Mouse (Mus musculus) thymus, postnatal 0 days (tissue): ENCODE data around the gene Cwc22. TPM values are rescaled to one million over a fixed set of nuclear protein-coding genes. Genes with fewer than 3 reads are reported as not detected.

ENCODE experiments used
- DNase-seq: peaks from one replicate; pipeline ENCODE4 v3.0.0-alpha.2; 2015; ENCODE audit warnings: low spot score
- polyA plus RNA-seq: library from polyadenylated mRNA; unstranded; fragments of >200 nt; fragmentation: Nextera tagmentation; extraction: Ambion mirVana; gene quantifications from 2 replicates; pipeline ENCODE4 v1.2.1, GENCODE M21; 2015

Cwc22 gene
- polyA plus RNA-seq, 1 experiment from 2014 or later = 25.8 TPM

DNA sequence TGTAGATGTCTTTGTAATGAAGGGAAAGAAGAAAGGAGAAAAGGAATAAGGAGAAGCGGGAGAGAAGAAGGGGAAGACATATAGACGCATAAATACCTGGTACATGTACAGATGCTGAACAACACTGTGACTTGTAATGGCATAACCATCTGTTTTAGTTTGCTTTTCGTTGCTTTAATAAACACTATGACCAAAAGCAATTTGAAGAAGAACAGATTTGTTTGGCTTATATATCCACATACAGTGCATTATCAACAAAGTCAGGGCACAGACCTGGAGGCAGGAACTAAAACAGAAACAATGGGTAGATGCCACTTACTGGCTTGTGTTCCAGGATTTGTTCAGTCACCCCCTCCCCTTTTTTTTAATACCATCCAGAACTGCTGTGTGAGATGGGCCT is 24.4 kb upstream of the Cwc22 start:
- DNase-seq = no peak

DNA sequence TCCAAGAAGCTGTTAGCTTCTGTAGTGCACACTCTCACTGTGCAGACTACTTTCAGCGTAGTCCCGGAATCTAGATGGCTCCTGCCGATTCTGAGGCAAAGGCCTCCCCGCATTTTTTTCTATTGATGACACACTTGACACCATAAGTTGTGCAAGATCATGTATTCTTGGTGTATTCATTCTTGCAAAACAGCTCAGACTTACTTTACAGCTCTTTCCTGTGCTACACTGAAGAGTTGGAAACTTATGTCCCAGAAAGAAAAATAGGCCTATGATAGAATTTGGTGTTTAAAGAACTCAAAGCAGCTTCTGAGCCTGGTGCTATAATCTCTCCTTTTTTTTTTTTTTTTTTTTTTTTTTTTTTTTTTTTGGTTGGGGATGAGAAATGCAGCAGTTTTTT is 23.8 kb upstream of the Cwc22 start:
- DNase-seq = no peak

DNA sequence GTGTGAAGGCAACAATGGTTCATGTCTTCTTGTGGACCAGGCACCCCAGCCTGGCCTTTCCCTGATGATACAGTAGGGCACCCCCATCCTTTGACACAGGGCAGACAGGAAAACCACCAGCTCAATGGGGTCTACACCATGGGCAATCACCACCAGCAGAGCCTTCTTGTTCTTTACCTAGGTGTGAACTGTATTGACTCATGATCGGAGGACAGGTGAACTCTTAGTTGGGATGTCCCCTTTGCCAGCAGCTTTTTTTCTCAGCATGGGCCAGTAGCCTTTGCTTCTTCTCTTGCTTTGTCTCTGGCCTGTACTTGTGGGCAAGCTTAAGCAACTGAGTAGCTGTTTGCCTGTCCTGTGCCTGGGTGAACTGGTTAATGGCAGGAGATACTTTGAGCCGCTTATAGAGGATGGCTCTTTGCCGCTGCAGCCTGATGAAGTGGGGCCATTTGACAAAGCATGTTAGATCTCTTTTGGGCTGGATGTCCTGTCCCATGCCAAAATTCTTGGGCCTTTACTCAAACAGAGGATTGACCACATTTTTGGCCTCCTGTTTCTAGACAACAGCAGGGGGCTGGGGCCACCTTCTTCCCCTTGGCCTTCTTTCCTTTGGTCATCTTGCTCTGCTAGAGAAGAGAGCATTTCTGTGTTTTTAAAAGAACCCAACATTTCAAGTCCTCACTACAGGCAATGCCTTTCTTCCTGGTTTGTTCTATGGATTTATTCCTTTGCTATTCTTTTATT is 16.4 kb upstream of the Cwc22 start:
- no peak for DNase-seq

DNA sequence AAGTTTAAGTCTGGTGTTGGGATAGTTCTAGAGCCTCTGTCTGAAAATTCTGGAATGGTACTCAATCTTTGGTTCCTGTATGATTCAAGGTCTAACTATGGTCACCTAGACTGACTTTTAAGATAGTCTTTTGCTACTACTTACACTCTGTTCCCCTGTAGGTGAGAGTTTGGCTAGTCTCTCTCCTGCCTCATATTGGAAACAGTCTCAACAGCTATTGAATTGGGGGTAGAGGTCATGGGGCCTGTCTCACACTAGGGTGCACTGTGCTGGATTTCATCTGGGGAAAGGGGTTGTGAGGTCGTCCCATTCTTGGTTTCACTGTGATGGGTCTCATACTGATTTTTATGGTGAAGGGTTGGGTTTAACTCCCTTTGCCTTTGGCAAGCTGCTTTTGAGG is 15.1 kb upstream of the Cwc22 start:
- DNase-seq = no peak

DNA sequence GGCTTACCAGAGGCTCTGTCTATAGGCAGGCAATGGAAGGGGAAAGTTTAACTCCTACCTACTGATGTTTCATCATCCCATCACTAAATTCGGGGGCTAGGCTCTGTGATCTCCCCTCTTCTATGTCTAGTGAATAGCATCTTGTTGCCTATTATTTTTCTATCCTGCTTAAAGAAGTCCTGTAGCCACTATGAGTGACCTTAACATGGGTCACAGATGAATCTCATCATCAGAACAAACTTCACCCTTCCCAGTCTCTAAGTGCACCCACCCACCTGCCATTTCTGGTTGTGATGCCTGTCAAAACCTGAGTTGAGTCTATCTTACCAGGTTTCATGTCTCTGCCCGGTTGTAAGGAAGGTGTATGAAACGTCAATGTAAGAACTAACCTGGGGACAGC is 14.5 kb upstream of the Cwc22 start:
- DNase-seq = no peak

DNA sequence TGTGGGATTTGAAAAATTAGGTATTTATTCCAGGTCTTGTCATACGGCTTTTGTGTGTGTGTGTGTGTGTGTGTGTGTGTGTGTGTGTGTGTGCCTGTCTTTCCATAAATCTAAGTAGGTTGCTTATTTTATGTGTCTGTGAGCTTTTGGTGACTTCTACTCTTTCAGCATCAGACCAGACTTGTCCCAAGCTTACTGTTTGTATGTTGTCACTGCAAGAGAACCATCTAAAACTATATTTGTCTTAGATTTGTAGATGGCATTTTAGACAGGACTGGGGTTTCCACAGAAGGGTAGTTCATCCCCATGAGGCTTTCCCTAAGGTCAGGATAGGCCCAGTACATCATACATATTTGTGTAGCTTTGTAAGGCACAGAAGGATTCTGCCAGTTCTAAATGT is 13.2 kb upstream of the Cwc22 start:
- DNase-seq = no peak

DNA sequence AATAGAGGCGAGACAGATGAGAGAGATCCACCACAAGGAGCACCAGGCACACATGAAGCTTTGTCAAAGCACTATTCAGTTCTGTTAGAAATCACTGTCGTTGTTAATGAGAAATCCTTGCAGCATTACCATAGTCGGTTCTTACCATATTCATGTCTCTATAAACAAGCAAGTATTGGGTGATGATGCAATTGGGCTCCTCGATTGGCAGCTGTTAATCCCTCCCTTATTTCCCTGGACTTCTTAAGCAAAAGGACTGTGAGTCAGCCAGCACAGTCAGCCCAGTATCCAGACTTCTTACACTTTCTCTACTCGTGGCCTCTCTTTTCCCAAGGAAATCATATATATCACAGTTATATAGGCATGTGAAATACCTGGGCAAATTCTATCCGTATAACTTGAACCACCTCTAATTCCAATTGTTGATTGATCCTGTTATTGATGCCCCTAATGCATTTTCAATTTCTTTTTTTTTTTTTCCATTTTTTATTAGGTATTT is 5.3 kb upstream of the Cwc22 start:
- no peak for DNase-seq

DNA sequence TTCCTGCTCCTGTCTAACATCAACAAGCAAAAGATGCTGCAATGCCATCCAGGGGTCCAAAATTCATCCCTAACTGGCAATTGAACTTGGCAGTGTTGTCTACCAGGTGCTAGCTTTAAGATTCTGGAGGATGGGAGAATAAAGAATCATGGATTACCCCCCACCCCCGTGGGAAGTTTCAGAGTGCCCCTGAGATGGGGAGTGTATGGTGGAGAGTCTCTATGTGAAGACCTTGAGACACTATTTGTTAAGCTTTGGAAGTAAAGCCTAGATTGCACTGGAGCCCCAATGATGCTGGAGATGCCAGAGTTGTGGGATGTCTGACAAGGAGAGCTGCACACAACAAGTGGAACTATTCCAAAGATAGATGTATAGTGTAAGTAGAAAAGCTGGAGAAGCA is 3.9 kb upstream of the Cwc22 start:
- no peak for DNase-seq

DNA sequence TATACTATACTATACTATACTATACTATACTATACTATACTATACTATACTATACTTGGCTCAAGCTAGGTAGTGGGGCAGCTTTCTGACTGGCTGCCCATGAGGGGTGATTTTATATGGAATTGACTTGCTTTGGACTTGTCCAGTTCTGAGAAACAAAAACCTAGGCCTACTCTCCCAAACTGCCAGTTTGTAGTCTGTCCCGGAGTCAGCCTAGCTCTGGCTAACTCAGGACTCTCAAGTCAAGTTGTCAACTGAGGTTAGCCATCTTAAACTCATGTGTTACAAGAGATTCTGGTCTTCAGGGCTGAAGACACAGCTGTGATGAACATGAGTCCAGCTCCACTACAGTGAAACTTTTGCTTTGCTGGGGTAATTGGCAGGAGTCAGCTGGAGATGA is 3.3 kb upstream of the Cwc22 start:
- no peak for DNase-seq

DNA sequence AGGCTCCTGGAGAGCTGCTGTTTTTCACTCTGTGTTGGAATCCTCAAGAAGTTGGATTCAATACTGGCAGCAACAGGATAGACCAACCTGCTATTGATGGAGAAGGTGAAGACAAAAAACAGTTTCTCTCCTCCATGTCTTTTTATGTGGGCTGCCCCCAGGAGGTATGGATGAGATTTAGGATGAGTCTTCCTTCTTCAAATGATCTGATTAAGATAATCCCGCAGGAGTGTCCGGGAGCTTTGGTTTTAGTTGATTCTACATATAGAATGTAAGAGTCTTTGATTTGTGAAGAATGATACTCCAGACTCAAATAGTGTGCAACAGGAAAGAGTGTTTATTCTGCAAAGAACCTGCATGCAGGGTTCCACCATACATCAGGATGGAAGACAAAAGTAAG is 2.7 kb upstream of the Cwc22 start:
- no peak for DNase-seq

DNA sequence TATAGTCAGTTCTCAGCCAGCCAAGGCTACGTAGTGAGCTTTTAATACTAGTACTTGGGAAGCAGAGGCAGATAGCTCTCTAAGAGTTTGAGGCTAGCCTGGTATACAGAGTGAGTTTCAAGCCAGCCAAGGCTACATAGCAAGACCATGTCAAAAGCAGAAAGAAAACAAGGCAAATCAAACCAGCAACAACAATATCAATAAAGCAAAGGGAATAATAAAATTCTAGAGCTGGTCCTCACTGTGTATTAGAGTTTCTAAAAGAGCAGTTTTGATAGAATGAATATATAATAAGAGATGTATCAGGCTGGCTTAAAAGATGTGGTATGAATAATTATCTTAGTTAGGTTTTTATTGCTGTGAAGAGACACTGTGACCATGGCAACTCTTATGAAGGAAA is 2.0 kb upstream of the Cwc22 start:
- DNase-seq = no peak

DNA sequence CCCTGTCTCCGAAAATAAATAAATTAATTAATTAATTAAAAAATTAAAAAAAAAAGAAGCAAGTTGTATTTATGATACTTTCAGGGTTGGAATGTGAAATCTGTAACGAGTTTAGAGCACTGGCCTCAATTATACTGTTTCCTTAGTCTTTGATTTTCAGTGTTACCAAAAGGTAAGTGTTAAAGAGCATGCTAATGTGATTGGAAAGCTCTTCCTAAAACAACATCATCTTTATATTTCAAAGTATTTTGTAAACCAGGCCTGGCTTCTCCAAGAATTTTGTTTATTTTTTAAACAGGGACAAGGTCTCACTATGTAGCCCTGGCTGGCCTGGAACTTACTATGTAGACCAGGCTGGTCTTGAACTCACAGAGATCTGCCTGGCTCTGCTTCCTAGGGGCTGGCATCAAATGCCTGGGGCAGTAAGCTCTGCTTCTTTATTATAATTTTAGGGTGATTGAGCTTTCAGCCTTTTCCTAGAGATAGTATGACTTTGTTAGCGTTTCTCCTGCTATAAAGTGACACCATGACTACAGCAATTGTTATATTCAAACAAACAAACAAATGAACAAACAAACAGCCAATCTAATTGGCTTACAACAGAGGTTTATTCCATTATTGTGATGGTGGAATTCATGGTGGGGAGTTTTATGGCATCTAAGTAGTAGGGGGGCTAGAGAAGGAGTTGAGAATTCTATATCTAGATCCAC is 1.1 kb upstream of the Cwc22 start:
- no peak for DNase-seq

DNA sequence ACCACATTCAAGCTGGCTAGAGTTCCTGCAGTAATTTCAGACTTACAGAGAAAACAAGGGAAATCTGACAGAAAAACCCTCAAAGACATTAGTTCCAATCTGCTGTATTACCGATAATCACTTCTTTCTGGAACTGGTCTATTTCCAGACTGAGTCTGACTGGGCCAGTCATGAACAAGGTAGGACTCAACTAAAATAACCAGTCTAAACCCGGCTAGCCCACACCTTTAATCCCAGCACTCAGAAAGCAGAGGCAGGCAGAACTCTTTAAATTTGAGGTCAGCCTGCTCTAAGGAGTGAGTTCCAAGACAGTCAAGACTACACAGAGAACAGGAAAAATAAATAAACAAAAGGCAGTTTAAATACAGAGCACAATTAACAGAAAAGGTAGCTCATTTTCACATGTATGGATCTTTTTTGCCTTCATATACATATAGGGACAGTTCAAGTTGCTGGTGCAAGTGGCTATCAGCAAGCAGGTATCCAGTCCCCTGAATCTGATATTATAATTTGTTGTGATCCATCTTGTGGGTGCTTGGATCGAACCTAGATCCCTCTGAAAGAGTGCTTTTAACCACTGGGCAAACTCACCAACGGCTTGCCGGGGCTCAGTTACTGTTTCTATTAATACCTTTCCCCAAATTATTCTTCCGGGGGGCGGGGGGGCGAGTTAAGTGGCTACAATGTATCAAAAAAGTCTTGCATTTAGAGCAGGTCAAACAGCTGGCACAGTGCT is 1.1 kb downstream of the Cwc22 start:
- DNase-seq = no peak

DNA sequence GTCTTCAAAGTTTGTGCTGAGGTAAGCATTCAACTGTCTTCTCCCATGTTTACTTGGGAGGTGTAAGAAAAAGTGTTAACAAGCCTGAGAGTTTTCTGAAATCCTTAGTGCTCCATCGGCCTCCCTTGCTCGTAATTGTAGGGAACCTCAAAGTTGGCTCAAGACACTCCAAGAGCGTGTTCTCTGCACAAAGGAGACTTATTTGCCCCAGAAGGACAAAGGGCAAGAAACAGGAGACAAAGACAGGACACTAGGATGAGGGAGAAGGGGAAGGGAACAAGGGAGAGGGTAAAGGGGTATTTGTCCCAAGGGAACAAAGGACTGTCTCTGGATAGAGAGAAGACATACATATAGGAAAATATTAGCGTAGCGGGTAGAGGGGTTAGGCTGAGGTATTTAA is 1.9 kb downstream of the Cwc22 start:
- no peak for DNase-seq

DNA sequence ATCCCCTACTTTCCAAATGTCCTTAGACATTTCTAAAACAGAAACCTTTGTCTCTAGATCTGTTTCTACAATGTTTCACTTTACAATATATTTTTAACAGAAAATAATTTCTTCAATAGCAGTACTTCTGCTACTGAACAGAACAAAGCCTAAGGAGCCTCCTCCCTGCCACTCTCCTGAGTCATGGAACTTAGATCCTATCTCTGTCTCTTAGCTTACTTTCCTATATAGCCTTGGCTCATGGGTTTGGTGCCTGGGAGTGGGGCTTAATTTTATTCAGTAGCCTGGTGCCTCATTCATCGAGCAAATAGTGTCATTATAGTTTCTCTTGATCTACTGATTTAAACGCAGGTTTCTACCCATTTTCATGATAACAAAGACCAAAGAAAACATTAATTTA is 4.2 kb downstream of the Cwc22 start:
- DNase-seq = no peak

DNA sequence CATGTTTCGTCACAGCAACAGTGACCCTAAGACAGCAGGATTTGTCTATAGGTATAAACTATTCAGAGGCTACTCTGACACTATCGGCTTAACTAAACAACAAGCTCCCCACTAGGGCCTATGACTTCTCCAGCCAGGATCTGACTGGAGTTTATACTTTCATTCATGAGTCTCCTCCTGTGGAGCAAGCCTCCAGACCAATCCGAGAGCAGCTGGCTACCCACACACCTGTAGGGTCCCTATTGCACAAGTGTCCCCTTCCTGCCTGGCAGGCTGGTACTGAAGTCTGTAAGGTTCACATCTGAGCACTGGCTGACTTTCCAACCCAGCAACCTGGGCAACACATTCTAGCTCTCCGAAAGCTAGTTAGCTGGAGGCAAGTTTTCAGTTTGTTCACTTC is 7.9 kb downstream of the Cwc22 start:
- DNase-seq = no peak

DNA sequence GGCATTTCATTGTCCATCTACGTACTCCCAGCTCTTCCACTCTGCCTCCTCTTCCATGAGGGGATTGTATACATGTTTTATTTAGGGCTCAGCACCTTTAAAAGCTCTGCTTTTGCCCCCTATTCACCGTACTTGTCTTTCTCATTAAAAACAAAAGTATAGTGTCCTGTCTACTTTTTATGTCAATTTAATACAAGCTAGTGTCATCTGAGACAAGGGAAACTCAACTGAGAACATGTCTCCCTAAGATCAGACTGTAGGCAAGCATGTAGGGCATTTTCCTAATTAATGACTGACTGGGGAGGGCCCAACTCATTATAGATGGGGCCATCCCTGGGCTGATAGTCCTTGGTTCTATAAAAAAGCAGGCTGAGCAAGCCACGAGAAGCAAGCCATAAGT is 8.4 kb downstream of the Cwc22 start:
- no peak for DNase-seq

DNA sequence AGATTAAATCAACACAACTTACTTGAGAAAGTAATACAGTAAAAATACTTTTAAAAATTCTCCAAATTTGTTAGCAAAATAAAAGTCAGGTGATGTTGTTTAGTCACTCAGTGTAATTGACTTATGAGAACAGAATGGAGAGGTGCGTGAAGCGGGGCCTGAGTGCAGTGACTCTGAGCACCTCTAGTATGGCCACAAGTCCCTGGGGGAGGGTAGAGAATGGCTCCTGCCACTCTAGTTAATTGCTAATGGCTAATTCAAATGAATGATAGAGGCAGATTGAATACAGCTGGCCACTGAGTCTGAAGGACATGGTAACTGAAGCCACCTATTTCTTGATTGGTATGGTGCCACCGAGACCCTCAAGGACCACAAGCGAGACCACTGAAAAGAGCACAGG is 12.0 kb downstream of the Cwc22 start:
- no peak for DNase-seq

DNA sequence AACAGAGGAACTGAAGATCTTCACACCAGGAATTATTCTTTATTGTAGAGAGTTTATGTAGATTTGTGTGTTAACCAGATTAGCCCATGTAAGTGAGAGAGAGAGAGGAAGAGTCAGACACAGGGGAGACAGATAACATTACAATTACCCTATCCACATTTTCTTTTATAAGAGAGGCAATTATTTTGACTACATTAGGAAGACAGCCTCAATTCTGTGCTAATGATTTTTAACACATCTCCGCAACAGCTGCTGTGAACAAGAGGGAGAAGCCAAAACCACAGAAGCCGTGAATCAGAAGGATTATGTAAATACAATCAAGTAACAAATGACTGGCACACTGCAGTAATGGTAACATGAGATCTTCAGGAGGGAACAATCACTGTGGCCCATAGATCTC is 12.5 kb downstream of the Cwc22 start:
- no peak for DNase-seq

DNA sequence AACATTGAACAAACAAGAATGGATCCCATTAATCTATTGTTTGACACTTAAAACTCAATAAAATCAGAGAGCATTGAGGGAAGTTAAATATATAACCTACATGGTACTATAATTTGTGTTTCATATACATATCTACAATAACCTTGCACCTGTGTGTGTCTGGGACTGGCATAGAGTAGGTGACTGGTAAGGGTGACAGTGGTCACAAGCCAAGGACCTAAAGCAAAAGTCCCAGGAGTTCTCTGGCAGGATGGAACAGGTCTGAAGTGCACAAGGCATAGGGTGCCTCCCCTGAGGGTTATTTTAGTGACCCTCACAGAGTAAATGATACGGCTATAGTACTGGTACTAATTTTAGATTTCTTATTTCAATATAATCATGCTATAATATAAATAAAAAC is 14.2 kb downstream of the Cwc22 start:
- no peak for DNase-seq

DNA sequence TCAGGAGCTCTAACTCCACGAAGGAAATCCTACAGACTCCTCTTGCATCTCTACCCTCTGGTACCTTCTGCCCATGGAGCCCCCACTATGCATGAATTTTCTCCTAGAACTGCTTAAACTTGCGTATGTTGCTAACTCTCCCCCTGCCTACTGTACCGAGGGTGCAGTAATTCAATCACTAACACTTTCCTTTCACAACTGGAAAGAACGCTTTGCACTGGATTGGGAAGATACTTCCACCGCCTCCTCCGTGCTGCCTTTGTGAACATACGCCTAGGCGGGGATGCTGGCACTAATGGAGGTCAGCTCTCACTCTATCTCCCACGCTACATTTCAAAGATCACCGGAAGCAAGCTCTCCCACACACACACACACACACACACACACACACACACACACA is 17.8 kb downstream of the Cwc22 start:
- no peak for DNase-seq

DNA sequence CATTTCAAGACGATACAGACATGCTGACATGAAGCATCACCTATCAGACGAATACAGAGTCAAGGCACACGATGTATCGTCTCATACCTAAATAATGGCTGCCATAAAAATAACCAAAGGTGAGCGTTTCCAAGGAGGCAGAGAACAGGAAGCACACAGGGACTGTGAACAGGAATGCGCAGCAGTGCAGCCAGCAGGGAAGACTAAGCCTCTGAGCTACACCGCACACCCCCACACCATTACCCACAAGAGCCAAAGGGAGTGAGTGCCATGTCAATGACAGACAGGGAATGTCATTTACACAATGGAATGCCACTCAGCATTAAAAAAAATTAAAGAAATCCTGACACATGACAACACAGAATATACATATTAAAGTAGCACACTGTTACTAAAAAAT is 19.7 kb downstream of the Cwc22 start:
- no peak for DNase-seq

DNA sequence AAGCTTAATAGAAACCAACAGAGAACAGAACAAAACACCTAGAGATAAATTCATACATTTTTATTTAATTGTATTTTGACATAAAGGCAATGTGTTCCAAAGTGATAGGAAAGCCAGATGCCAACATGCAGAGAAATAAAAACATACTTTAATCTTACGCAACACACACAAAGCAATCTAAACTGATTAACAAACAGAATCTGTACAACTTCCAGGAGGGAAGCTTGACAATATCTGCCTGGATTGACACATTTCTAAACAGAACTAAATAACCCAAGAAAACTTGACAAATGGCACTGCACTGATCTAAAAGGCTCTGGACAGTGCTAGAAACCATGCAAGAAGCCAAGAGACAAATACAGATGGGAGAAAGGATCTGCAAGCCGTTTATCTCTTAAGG is 20.2 kb downstream of the Cwc22 start:
- DNase-seq = no peak
